Mouse (Mus musculus): ENCODE data around the gene Akr1c13.

GRCm38 (mm10) chr13:4190904-4191303 is at the start of gene Akr1c13:
- TF ChIP-seq CTCF (IDR thresholded peaks at IDR 0.05; ENCODE audit: low read depth) (no peak), EP300 (IDR thresholded peaks at IDR 0.05; ENCODE audit: low read depth) (no peak)
